Comparison of ENCODE assay signal across 24 mouse cellular contexts in the genomic region with DNA sequence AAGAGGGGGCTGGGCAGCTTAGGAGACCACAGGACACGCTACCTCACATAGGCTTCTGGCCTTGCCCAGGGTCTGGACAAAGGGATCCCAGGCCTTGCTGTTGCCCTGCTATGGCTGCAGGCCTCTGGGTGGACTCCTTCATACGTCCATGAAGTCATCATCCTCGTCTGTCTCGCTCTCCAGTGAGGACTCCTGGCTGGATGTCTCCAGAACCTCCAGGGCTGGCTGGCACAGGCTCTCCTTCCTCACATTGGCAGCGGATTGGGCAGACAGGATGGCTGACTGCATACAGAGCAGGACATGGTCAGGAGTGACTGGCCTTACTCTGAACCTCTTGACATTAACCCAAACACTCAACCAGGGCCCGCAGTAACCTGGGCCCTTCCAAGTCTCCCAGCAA. TPM values are rescaled to one million over a fixed set of nuclear protein-coding genes. Genes with fewer than 3 reads are reported as not detected.
A peak's percentile ranks its signal among the peaks of the same experiment; 100 is the strongest.
DNase-seq lines count a peak whose midpoint lies in the region; ATAC-seq and TF ChIP-seq lines count a peak whose summit lies in the region.
"Had no signal": no experiment of that assay in that cellular context is flagged by ENCODE, and none has a peak within 500 bp of the region (broad histone marks: within the 10 kb centered on the region; RNA-seq: fewer than 3 reads in every experiment).

No protein-coding gene starts in this region.

- H3K9ac ChIP-seq in heart, embryonic 15.5 days: no peak overlapping the region
- no peak overlapping the region for H3K9ac ChIP-seq in lung, postnatal 0 days (replicated peaks; ENCODE audit: low read depth)
- H3K9ac ChIP-seq in stomach, postnatal 0 days (ENCODE audit: low read length): no peak overlapping the region
- H3K9ac ChIP-seq: embryonic facial prominence, embryonic 13.5 days; forebrain, embryonic 12.5 days; intestine, embryonic 15.5 days; limb, embryonic 12.5 days; liver, embryonic 12.5 days; lung, embryonic 14.5 days had no signal

- H3K4me2 ChIP-seq in heart, embryonic 15.5 days: no peak overlapping the region
- H3K4me2 ChIP-seq in lung, postnatal 0 days (replicated peaks; ENCODE audit: low read depth, low read length): no peak overlapping the region
- no peak overlapping the region for H3K4me2 ChIP-seq in stomach, postnatal 0 days (replicated peaks; ENCODE audit: low read depth)
- H3K4me2 ChIP-seq: embryonic facial prominence, embryonic 13.5 days; forebrain, embryonic 12.5 days; intestine, embryonic 15.5 days; limb, embryonic 12.5 days; liver, embryonic 12.5 days; lung, embryonic 14.5 days had no signal

- no peak for TF ChIP-seq EP300 in lung, postnatal 0 days (IDR thresholded peaks at IDR 0.05)
- TF ChIP-seq EP300 in stomach, postnatal 0 days (optimal IDR thresholded peaks at IDR 0.05): no peak

- peaks cover 30% of the 10 kb centered on the region for H3K36me3 ChIP-seq in heart, embryonic 15.5 days
- peaks cover 4% of the 10 kb centered on the region; the same call in 1 of the 2 replicates for H3K36me3 ChIP-seq in lung, postnatal 0 days (ENCODE audit: insufficient read depth, low read length)
- H3K36me3 ChIP-seq in stomach, postnatal 0 days (ENCODE audit: control insufficient read depth, insufficient read depth, low read length): peaks cover 19% of the 10 kb centered on the region

- no peak for TF ChIP-seq CTCF in lung, postnatal 0 days (IDR thresholded peaks at IDR 0.05)
- no peak for TF ChIP-seq CTCF in stomach, postnatal 0 days (IDR thresholded peaks at IDR 0.05; ENCODE audit: low read depth)

- DNase-seq in cerebellum, adult 18-20 months: peak; percentile 51 to 61
- no peak for DNase-seq in heart, adult 9 months (ENCODE audit: low spot score in 2 of 2)
- no peak for DNase-seq in lung, postnatal 0 days (ENCODE audit: low spot score)
- no peak for DNase-seq in lung, postnatal 14 days
- DNase-seq in stomach, postnatal 0 days (ENCODE audit: low spot score): no peak
- no peak for DNase-seq in urinary bladder, adult 18-20 months (ENCODE audit: low spot score in 2 of 2)
- DNase-seq: adrenal gland, postnatal 25 days; embryo, embryonic 11 days; gastrocnemius, postnatal 25 days; kidney, adult 8-10 months; kidney, postnatal 10 days; layer of hippocampus, postnatal 36 days; lung, embryonic 14.5 days had no signal

- no peaks in the 10 kb centered on the region for H3K9me3 ChIP-seq in heart, embryonic 15.5 days (replicated peaks)
- no peaks in the 10 kb centered on the region for H3K9me3 ChIP-seq in lung, postnatal 0 days (ENCODE audit: low read length)
- H3K9me3 ChIP-seq in stomach, postnatal 0 days (ENCODE audit: control insufficient read depth, low read length): no peaks in the 10 kb centered on the region
- H3K9me3 ChIP-seq: embryonic facial prominence, embryonic 13.5 days; forebrain, embryonic 12.5 days; hindbrain, embryonic 10.5 days; intestine, embryonic 15.5 days; limb, embryonic 12.5 days; liver, embryonic 12.5 days; midbrain, embryonic 10.5 days had no signal

- H3K27ac ChIP-seq in heart, embryonic 15.5 days: peak overlapping the region; percentile 91
- H3K27ac ChIP-seq in lung, postnatal 0 days (ENCODE audit: low read length): peak overlapping the region; percentile 66
- peak overlapping the region; percentile 59; the same call in 1 of the 2 replicates for H3K27ac ChIP-seq in stomach, postnatal 0 days (replicated peaks)
- H3K27ac ChIP-seq: embryonic facial prominence, embryonic 13.5 days; forebrain, embryonic 12.5 days; hindbrain, embryonic 10.5 days; intestine, embryonic 15.5 days; limb, embryonic 12.5 days; liver, embryonic 12.5 days; midbrain, embryonic 10.5 days had no signal

- no peaks in the 10 kb centered on the region for H3K27me3 ChIP-seq in heart, embryonic 15.5 days
- H3K27me3 ChIP-seq in lung, postnatal 0 days (replicated peaks; ENCODE audit: insufficient read depth, low read length): no peaks in the 10 kb centered on the region
- H3K27me3 ChIP-seq in stomach, postnatal 0 days (ENCODE audit: control insufficient read depth, insufficient read depth, low read length): no peaks in the 10 kb centered on the region
- H3K27me3 ChIP-seq: embryonic facial prominence, embryonic 13.5 days; forebrain, embryonic 12.5 days; intestine, embryonic 15.5 days; limb, embryonic 12.5 days; liver, embryonic 12.5 days had no signal

- no peak for ATAC-seq in cerebellum, adult (ENCODE audit: insufficient number of reproducible peaks, low FRiP score, low TSS enrichment)
- no peak for ATAC-seq in heart, embryonic 15.5 days (replicated peaks; ENCODE audit: insufficient number of reproducible peaks, insufficient read depth, low FRiP score, low read depth)
- ATAC-seq in lung, postnatal 0 days: no peak
- ATAC-seq in stomach, postnatal 0 days (ENCODE audit: low FRiP score, low TSS enrichment): no peak
- ATAC-seq: hindbrain, embryonic 16.5 days; intestine, embryonic 15.5 days; liver, embryonic 12.5 days had no signal

- H3K4me3 ChIP-seq in heart, embryonic 15.5 days: no peak overlapping the region
- H3K4me3 ChIP-seq in lung, postnatal 0 days (ENCODE audit: low read depth, low read length): no peak overlapping the region
- H3K4me3 ChIP-seq in stomach, postnatal 0 days (ENCODE audit: low read depth, low read length): no peak overlapping the region
- H3K4me3 ChIP-seq: embryonic facial prominence, embryonic 13.5 days; erythroblast, embryonic 14.5 days; forebrain, embryonic 12.5 days; hindbrain, embryonic 10.5 days; intestine, embryonic 15.5 days; limb, embryonic 12.5 days; liver, embryonic 12.5 days; midbrain, embryonic 10.5 days had no signal

- WGBS in heart, embryonic 15.5 days: 88% methylated on average over 6 of the region's 6 CpGs
- WGBS in lung, postnatal 0 days: 84% methylated on average over 6 of the region's 6 CpGs
- WGBS in stomach, postnatal 0 days: 86% methylated on average over 6 of the region's 6 CpGs

- H3K4me1 ChIP-seq in heart, embryonic 15.5 days (replicated peaks): peaks cover 37% of the 10 kb centered on the region
- peaks cover 14% of the 10 kb centered on the region; the same call in 1 of the 2 replicates for H3K4me1 ChIP-seq in lung, postnatal 0 days (ENCODE audit: insufficient read depth, low read depth, low read length)
- no peaks in the 10 kb centered on the region; the same call in 1 of the 2 replicates for H3K4me1 ChIP-seq in stomach, postnatal 0 days (replicated peaks; ENCODE audit: control insufficient read depth, insufficient read depth)

RNA-seq across cellular contexts. Expression of a gene that starts 2.6 kb away (rescaled TPM):
- polyA plus RNA-seq in heart, embryonic 15.5 days (2015; fragmentation: Nextera tagmentation; extraction: Ambion mirVana): 11.0 and 15.7 TPM in 2 replicates
- polyA plus RNA-seq in lung, postnatal 0 days (2015; fragmentation: Nextera tagmentation; extraction: Ambion mirVana): 9.3 and 9.4 TPM in 2 replicates
- polyA plus RNA-seq in stomach, postnatal 0 days (2015; fragmentation: Nextera tagmentation; extraction: Ambion mirVana): 12.2 and 14.1 TPM in 2 replicates

RNA-seq across cellular contexts. Expression of a gene that starts 57.3 kb away (rescaled TPM):
- polyA plus RNA-seq in heart, embryonic 15.5 days (2015; fragmentation: Nextera tagmentation; extraction: Ambion mirVana): 7.5 and 9.5 TPM in 2 replicates
- polyA plus RNA-seq in lung, postnatal 0 days (2015; fragmentation: Nextera tagmentation; extraction: Ambion mirVana): 3.0 and 3.4 TPM in 2 replicates
- polyA plus RNA-seq in stomach, postnatal 0 days (2015; fragmentation: Nextera tagmentation; extraction: Ambion mirVana): 2.6 and 2.8 TPM in 2 replicates
- polyA plus RNA-seq: erythroblast, embryonic 14.5 days had no signal

Comparison
In these comparisons a context has a peak if more than half of its experiments do, and no peak if none do; other contexts are left out.
1. DNase-seq: peak in cerebellum, adult 18-20 months (2 of 2); none in heart, adult 9 months (0 of 2), lung, postnatal 0 days (single experiment), lung, postnatal 14 days (single experiment), stomach, postnatal 0 days (single experiment) and urinary bladder, adult 18-20 months (0 of 2).
2. Peak in every context shown above with its lines, with median percentiles within 50 percentile points of each other: H3K27ac ChIP-seq.